Mouse (Mus musculus): ENCODE measurements around the gene Armc6.

GRCm38 (mm10) chr8:70267674-70268073, 33.4 kb upstream of the Armc6 start:
- no peak for TF ChIP-seq GATA1 (IDR thresholded peaks at IDR 0.05; ENCODE audit: borderline replicate concordance, low read length)
- no peak for TF ChIP-seq FLI1 (IDR thresholded peaks at IDR 0.05; ENCODE audit: low read length)
